Mouse (Mus musculus) stomach, embryonic 14.5 days (tissue): ENCODE results near the gene Slc25a3. TPM values are rescaled to one million over a fixed set of nuclear protein-coding genes. Genes with fewer than 3 reads are reported as not detected.
A peak's percentile ranks its signal among the peaks of the same experiment; 100 is the strongest.

Experiments
- ATAC-seq: fragments of 200-750 bp; cut with Nextera tagmentation; 2 replicates; pipeline ENCODE4 v1.8.0; 2017; ENCODE audit warnings: low read depth, moderate TSS enrichment; ENCODE audit not compliant: insufficient number of reproducible peaks, insufficient read depth, low FRiP score
- H3K27ac ChIP-seq: fragments of 300-500 bp; sonication (generic); 2 replicates; pipeline ENCODE4 v1.5.1; 2014; ENCODE audit warnings: mild to moderate bottlenecking, low read length, moderate library complexity, mixed read lengths
- H3K27me3 ChIP-seq: fragments of 300-500 bp; sonication (generic); 2 replicates; pipeline ENCODE4 v1.6.1; 2014; ENCODE audit warnings: low read length, control low read depth, mixed read lengths; ENCODE audit not compliant: control insufficient read depth, insufficient read depth
- H3K36me3 ChIP-seq: fragments of 300-500 bp; sonication (generic); 2 replicates; pipeline ENCODE4 v1.6.1; 2014; ENCODE audit warnings: mild to moderate bottlenecking, control low read depth, low read length, moderate library complexity, mixed read lengths; ENCODE audit not compliant: control insufficient read depth, insufficient read depth
- H3K4me1 ChIP-seq: fragments of 300-500 bp; sonication (generic); 2 replicates; pipeline ENCODE4 v1.6.1; 2014; ENCODE audit warnings: low read length, control low read depth, mixed read lengths; ENCODE audit not compliant: control insufficient read depth, insufficient read depth
- H3K4me2 ChIP-seq: fragments of 300-500 bp; sonication (generic); replicated peaks from 2 replicates; pipeline ENCODE4 v1.6.1; 2014; ENCODE audit warnings: low read depth, low read length, control low read depth
- H3K4me3 ChIP-seq: fragments of 300-500 bp; sonication (generic); 2 replicates; pipeline ENCODE4 v1.5.1; 2014; ENCODE audit warnings: low read depth, low read length, control low read depth
- H3K9ac ChIP-seq: fragments of 300-500 bp; sonication (generic); replicated peaks from 2 replicates; pipeline ENCODE4 v1.6.1; 2014; ENCODE audit warnings: low read depth, mild to moderate bottlenecking, control low read depth, low read length, moderate library complexity, mixed read lengths
- H3K9me3 ChIP-seq: fragments of 300-500 bp; sonication (generic); 2 replicates; pipeline ENCODE4 v1.6.1; 2016; ENCODE audit warnings: low read depth, low read length, control low read depth; ENCODE audit not compliant: control insufficient read depth
- WGBS: fragments of 180-500 bp; shearing (Covaris S2); extraction: QIAGEN DNeasy Blood & Tissue Kit; methylation state at CpG from one replicate; pipeline ENCODE4 v1.1.7; 2014; 5-methylcytosine and 5-hydroxymethylcytosine counted together
- polyA plus RNA-seq: library from polyadenylated mRNA; unstranded; fragments of >200 nt; fragmentation: Nextera tagmentation; extraction: Ambion mirVana; gene quantifications from 2 replicates; pipeline ENCODE4 v1.2.1, GENCODE M21; 2014

Gene Slc25a3
- polyA plus RNA-seq = 501 and 502 TPM in 2 replicates

DNA sequence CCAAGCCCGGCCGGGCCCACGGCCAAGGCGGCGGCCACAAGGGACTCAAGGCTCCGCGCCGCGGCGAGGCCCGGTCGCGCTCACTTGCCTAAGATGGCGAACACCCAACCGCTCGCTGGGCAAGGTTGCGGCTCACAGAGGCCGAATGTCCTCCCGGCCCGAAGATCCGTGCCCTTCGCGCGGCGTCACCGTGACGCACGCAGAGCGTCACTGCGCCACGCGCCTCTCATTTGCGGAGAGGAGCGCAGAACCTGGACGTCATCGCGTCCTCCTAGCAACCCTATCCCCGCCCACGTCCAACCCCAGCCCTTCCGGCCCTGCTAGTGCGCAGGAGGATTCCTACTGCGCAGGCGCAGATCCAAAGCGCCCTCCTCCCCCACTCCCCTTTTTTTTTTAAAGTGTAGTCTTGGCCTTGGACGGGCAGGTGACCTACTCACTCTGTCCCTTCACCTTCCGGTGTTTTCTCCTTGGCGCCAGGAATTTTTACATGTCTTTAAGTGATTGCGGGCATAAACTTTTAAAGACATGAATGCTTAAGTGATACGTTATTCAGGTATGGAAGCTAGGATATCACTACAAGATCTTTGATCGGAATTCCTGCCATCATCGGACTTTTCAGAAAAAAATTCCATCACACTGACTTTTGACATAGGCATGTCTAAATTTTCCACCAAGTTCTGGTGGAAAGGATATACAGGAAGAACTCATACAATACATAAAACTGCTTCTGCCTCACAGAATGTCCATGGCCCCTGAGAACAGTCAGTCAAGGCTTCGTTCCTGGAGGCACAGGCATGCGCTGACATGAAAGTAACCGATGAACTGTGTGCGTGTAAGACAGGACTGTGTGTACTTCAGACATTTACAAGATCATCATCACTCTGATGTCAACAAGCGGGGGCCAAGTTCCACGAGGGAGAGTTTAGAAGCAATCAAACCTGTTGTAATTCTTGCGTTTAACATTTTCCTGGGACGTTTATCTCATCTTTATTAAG, at the start of gene Slc25a3:
TSS of gene Slc25a3 (minus strand) at position 232 of the 995 bp plus-strand sequence.
- Histone ChIP-seq H3K4me1 (peaks cover 4% of the 10 kb centered on the region), H3K4me3 (peak within 1 kb of the TSS; percentile 99), H3K27me3 (no peaks in the 10 kb centered on the region), H3K9ac (peak within 1 kb of the TSS; percentile 96), H3K27ac (peak within 1 kb of the TSS; percentile 86), H3K4me2 (peak within 1 kb of the TSS; percentile 60), H3K9me3 (no peaks in the 10 kb centered on the region), H3K36me3 (peaks cover 26% of the 10 kb centered on the region)
- WGBS = 10% methylated on average over 59 of the region's 59 CpGs
- ATAC-seq = peak; percentile 100

DNA sequence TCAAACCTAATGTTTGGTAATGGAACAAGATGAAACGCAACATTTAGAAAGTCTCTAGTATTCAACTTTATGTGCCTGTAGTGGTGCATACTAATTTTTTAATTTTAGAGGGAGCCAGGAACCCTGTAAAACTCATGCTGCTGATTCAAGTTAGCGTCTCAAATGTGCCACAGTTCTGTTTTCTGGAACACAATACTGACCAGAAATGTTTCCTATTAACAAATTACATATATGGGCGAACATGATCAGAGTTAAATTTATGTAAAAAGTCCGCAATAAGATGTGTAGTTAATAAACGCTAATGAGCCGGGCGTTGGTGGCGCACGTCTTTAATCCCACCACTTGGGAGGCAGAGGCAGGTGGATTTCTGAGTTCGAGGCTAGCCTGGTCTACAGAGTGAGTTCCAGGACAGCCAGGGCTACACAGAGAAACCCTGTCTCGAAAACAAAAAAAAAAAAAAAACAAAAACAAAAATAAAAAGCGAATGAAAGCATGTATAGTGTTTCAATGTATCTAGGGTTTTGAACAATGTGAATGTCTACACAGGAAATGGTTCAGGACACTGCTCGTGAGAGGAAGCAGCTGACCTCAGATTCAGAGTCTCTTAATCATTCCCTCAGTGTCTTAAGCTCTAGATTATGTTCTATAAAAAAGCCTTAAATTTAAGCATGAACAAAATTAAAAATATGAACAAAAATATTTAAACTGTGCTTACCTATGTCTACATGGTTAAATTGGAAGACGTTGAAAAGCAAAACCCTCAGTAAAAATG, 48.7 kb upstream of the Slc25a3 start:
- H3K4me3 ChIP-seq = peak overlapping the region; percentile 96
- no peaks in the 10 kb centered on the region for H3K9me3 ChIP-seq
- no peaks in the 10 kb centered on the region for H3K27me3 ChIP-seq
- H3K36me3 ChIP-seq = no peaks in the 10 kb centered on the region
- peak overlapping the region; percentile 100 for H3K9ac ChIP-seq
- H3K27ac ChIP-seq = peak overlapping the region; percentile 100
- no peak for ATAC-seq
- H3K4me2 ChIP-seq = peak overlapping the region; percentile 78
- H3K4me1 ChIP-seq = peaks cover 10% of the 10 kb centered on the region; the same call in 1 of the 2 replicates
- WGBS = 82% methylated on average over 14 of the region's 14 CpGs

- no peaks in the 10 kb centered on the region for H3K36me3 ChIP-seq
- peak overlapping the region; percentile 96 for H3K4me3 ChIP-seq
- ATAC-seq = peak; percentile 98
- peaks cover 15% of the 10 kb centered on the region for H3K4me1 ChIP-seq
- H3K4me2 ChIP-seq = peak overlapping the region; percentile 78
- H3K9ac ChIP-seq = peak overlapping the region; percentile 100
- WGBS = under 1% methylated on average over 62 of the region's 68 CpGs
- H3K27ac ChIP-seq = peak overlapping the region; percentile 100
- no peaks in the 10 kb centered on the region for H3K27me3 ChIP-seq
- H3K9me3 ChIP-seq = no peaks in the 10 kb centered on the region
These were observed 47.8 kb upstream of the Slc25a3 start for GRCm38 (mm10) chr10:91171455-91172328.

DNA sequence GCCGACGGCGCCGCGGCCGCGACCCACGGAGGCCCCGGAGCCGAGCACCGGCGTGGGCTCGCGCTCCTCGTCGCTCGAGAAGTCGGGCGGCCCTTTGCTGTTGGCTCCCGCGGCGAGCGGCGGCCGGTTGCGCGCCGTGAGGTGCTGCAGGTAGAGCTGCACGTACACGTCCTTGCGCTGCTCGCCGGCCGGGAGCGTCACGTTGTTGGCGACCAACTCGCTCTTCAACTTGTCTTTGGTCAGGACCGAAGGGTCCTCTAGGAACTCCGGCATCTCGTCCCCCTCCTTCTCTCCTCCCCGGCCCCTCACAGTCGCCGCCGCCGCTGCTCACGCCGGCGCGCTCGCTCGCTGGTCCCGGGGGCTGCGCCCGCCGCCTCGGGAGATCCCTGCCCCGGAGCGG, 47.2 kb upstream of the Slc25a3 start:
- Histone ChIP-seq H3K4me1 (peaks cover 15% of the 10 kb centered on the region), H3K27me3 (no peaks in the 10 kb centered on the region), H3K9ac (peak overlapping the region; percentile 100), H3K36me3 (peaks cover 1% of the 10 kb centered on the region; the same call in 1 of the 2 replicates), H3K9me3 (no peaks in the 10 kb centered on the region), H3K4me2 (peak overlapping the region; percentile 26; the same call in 1 of the 2 replicates), H3K4me3 (peak overlapping the region; percentile 96), H3K27ac (peak overlapping the region; percentile 100)
- WGBS = under 1% methylated on average over 58 of the region's 59 CpGs
- ATAC-seq = peak; percentile 38; the same call in 1 of the 2 replicates

GRCm38 (mm10) chr10:91170143-91170941, 46.5 kb upstream of the Slc25a3 start:
- Histone ChIP-seq H3K4me1 (peaks cover 15% of the 10 kb centered on the region), H3K4me3 (peak overlapping the region; percentile 96), H3K9ac (peak overlapping the region; percentile 100), H3K27me3 (no peaks in the 10 kb centered on the region), H3K36me3 (peaks cover 5% of the 10 kb centered on the region; the same call in 1 of the 2 replicates), H3K27ac (peak overlapping the region; percentile 100), H3K9me3 (no peaks in the 10 kb centered on the region), H3K4me2 (peak overlapping the region; percentile 53)
- under 1% methylated on average over 50 of the region's 50 CpGs for WGBS
- peak; percentile 37; the same call in 1 of the 2 replicates for ATAC-seq

- Histone ChIP-seq H3K4me2 (peak overlapping the region; percentile 53), H3K9me3 (no peaks in the 10 kb centered on the region), H3K4me1 (peaks cover 15% of the 10 kb centered on the region), H3K27me3 (no peaks in the 10 kb centered on the region), H3K4me3 (peak overlapping the region; percentile 96), H3K27ac (no peak overlapping the region), H3K36me3 (peaks cover 11% of the 10 kb centered on the region), H3K9ac (peak overlapping the region; percentile 100)
- no peak for ATAC-seq
- WGBS = 22% methylated on average over 17 of the region's 17 CpGs
These were observed 45.7 kb upstream of the Slc25a3 start for GRCm38 (mm10) chr10:91169414-91170065.

DNA sequence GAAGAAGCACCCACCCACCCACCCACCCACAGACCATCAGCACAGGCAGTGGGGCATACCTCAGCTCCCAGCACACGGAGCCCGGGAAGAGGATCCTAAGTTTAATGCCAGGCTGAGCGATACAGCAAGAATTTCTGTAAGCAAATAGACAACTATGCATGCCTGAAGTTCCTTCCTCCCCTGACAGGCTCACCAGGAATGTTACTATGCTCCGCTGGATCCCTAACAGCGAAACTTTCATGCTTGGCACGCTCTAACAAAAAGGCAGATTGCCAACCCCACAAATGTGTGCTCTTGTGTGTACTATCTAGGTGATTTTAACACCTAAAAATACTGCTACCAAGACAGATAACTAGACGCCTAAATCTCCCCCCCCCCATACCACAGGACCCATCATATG, 43.5 kb upstream of the Slc25a3 start:
- 46% methylated on average over 7 of the region's 7 CpGs for WGBS
- Histone ChIP-seq H3K27me3 (no peaks in the 10 kb centered on the region), H3K27ac (peak overlapping the region; percentile 33; the same call in 1 of the 2 replicates), H3K9ac (no peak overlapping the region), H3K4me2 (peak overlapping the region; percentile 53), H3K9me3 (no peaks in the 10 kb centered on the region), H3K4me3 (0 out of 2 replicates have a peak overlapping the region, but pooled peaks have one; percentile 96), H3K4me1 (peaks cover 15% of the 10 kb centered on the region), H3K36me3 (peaks cover 29% of the 10 kb centered on the region)
- no peak for ATAC-seq
